Comparison of ENCODE assay signal across 18 mouse cellular contexts in the genomic region with DNA sequence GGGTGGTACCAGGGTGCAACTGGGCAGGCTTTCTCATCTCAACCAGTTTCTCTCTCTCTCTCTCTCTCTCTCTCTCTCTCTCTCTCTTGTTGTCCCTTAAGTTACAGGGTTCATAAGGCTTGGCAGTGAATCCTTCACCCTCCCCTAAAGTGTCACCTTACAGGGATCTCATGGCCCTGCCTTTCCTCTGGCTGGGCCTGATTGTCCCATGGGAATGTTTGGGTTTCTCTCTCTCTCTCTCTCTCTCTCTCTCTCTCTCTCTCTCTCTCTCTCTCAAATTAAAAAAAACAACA. TPM values are rescaled to one million over a fixed set of nuclear protein-coding genes. Genes with fewer than 3 reads are reported as not detected.
DNase-seq lines count a peak whose midpoint lies in the region; ATAC-seq and TF ChIP-seq lines count a peak whose summit lies in the region.
"Had no signal": no experiment of that assay in that cellular context is flagged by ENCODE, and none has a peak within 500 bp of the region (broad histone marks: within the 10 kb centered on the region; RNA-seq: fewer than 3 reads in every experiment).

No protein-coding gene starts in this region.

- H3K27ac ChIP-seq in lung, embryonic 14.5 days (ENCODE audit: low read depth): peak overlapping the region; percentile 83
- no peak overlapping the region for H3K27ac ChIP-seq in hindbrain, embryonic 16.5 days (ENCODE audit: low read depth, low read length)
- no peak overlapping the region for H3K27ac ChIP-seq in limb, embryonic 12.5 days
- peak overlapping the region; percentile 72; the same call in 1 of the 2 replicates for H3K27ac ChIP-seq in stomach, embryonic 15.5 days
- H3K27ac ChIP-seq: embryonic facial prominence, embryonic 12.5 days had no signal

- H3K9me3 ChIP-seq in lung, embryonic 14.5 days (ENCODE audit: low read depth, low read length): no peaks in the 10 kb centered on the region
- H3K9me3 ChIP-seq in hindbrain, embryonic 16.5 days (ENCODE audit: control insufficient read depth, low read length): no peaks in the 10 kb centered on the region
- H3K9me3 ChIP-seq in limb, embryonic 12.5 days: no peaks in the 10 kb centered on the region
- H3K9me3 ChIP-seq in stomach, embryonic 15.5 days: no peaks in the 10 kb centered on the region
- H3K9me3 ChIP-seq: embryonic facial prominence, embryonic 12.5 days had no signal

- H3K4me2 ChIP-seq in lung, embryonic 14.5 days: peak overlapping the region; percentile 87
- H3K4me2 ChIP-seq in hindbrain, embryonic 16.5 days (ENCODE audit: low read length): peak overlapping the region; percentile 47
- H3K4me2 ChIP-seq in limb, embryonic 12.5 days: peak overlapping the region; percentile 96
- peak overlapping the region; percentile 75; the same call in 1 of the 2 replicates for H3K4me2 ChIP-seq in stomach, embryonic 15.5 days
- H3K4me2 ChIP-seq: embryonic facial prominence, embryonic 12.5 days; midbrain, embryonic 11.5 days had no signal

- DNase-seq in lung, embryonic 14.5 days: peak; percentile 50
- no peak for DNase-seq in lung, postnatal 14 days
- no peak for DNase-seq in gastrocnemius, postnatal 36 days
- DNase-seq in right cerebral cortex, adult 18-20 months: no peak
- DNase-seq: kidney, adult 8-10 months; thymus, adult 2 months had no signal

- no peak for ATAC-seq in lung, embryonic 14.5 days (ENCODE audit: insufficient read depth)
- no peak for ATAC-seq in hindbrain, embryonic 16.5 days
- ATAC-seq in limb, embryonic 12.5 days (ENCODE audit: insufficient number of reproducible peaks, insufficient read depth, low FRiP score, low TSS enrichment, low read depth): no peak
- no peak for ATAC-seq in stomach, embryonic 15.5 days (ENCODE audit: insufficient read depth, low FRiP score, low read depth)
- ATAC-seq: Patski had no signal

- no peak for TF ChIP-seq CTCF in lung, embryonic 14.5 days (IDR thresholded peaks at IDR 0.05; ENCODE audit: low read depth)

- intact Hi-C loops in gastrocnemius, postnatal 36 days (cut with DNase I): loop anchor here (5.0 kb wide), 2 partner anchors 45 to 335 kb away; partner anchors contain the start of gene Hoxa2

- H3K9ac ChIP-seq in lung, embryonic 14.5 days: peak overlapping the region; percentile 100
- no peak overlapping the region for H3K9ac ChIP-seq in hindbrain, embryonic 16.5 days (ENCODE audit: low read depth, low read length)
- peak overlapping the region; percentile 50; the same call in 1 of the 2 replicates for H3K9ac ChIP-seq in limb, embryonic 12.5 days (replicated peaks)
- no peak overlapping the region for H3K9ac ChIP-seq in stomach, embryonic 15.5 days
- H3K9ac ChIP-seq: embryonic facial prominence, embryonic 12.5 days had no signal

- H3K27me3 ChIP-seq in lung, embryonic 14.5 days (ENCODE audit: insufficient read depth, low read length): peaks cover 89% of the 10 kb centered on the region
- H3K27me3 ChIP-seq in hindbrain, embryonic 16.5 days (replicated peaks; ENCODE audit: control insufficient read depth, insufficient read depth, low read length): peaks cover 48% of the 10 kb centered on the region
- H3K27me3 ChIP-seq in limb, embryonic 12.5 days: peaks cover 33% of the 10 kb centered on the region; the same call in 1 of the 2 replicates
- H3K27me3 ChIP-seq in stomach, embryonic 15.5 days (replicated peaks): peaks cover 76% of the 10 kb centered on the region
- H3K27me3 ChIP-seq: Patski had no signal

- H3K36me3 ChIP-seq in lung, embryonic 14.5 days (ENCODE audit: insufficient read depth): peaks cover 8% of the 10 kb centered on the region; the same call in 1 of the 2 replicates
- H3K36me3 ChIP-seq in hindbrain, embryonic 16.5 days (ENCODE audit: control insufficient read depth, insufficient read depth, low read length): no peaks in the 10 kb centered on the region
- H3K36me3 ChIP-seq in limb, embryonic 12.5 days: peaks cover 28% of the 10 kb centered on the region
- H3K36me3 ChIP-seq in stomach, embryonic 15.5 days: no peaks in the 10 kb centered on the region
- H3K36me3 ChIP-seq: embryonic facial prominence, embryonic 12.5 days had no signal

- 0 out of 2 replicates have a peak, but pooled peaks cover 3% of the 10 kb centered on the region for H3K4me1 ChIP-seq in lung, embryonic 14.5 days (ENCODE audit: insufficient read depth)
- H3K4me1 ChIP-seq in hindbrain, embryonic 16.5 days (ENCODE audit: control insufficient read depth, insufficient read depth, low read depth, low read length): no peaks in the 10 kb centered on the region; the same call in 1 of the 2 replicates
- peaks cover 86% of the 10 kb centered on the region for H3K4me1 ChIP-seq in limb, embryonic 12.5 days (replicated peaks)
- peaks cover 20% of the 10 kb centered on the region for H3K4me1 ChIP-seq in stomach, embryonic 15.5 days

- H3K4me3 ChIP-seq in lung, embryonic 14.5 days (ENCODE audit: low read depth, low read length): peak overlapping the region; percentile 90
- H3K4me3 ChIP-seq in hindbrain, embryonic 16.5 days (ENCODE audit: low read length): no peak overlapping the region
- peak overlapping the region; percentile 79 for H3K4me3 ChIP-seq in limb, embryonic 12.5 days (replicated peaks)
- H3K4me3 ChIP-seq in stomach, embryonic 15.5 days (replicated peaks): 0 out of 2 replicates have a peak overlapping the region, but pooled peaks have one; percentile 6
- H3K4me3 ChIP-seq: embryonic facial prominence, embryonic 12.5 days had no signal

RNA-seq across cellular contexts. Expression of gene Hoxa6, which starts 0.9 kb away (rescaled TPM):
- polyA plus RNA-seq in lung, embryonic 14.5 days (2014; fragmentation: Nextera tagmentation; extraction: Ambion mirVana): 4.0 and 5.1 TPM in 2 replicates
- 9.4 and 9.9 TPM in 2 replicates for polyA plus RNA-seq in hindbrain, embryonic 16.5 days (2015; fragmentation: Nextera tagmentation; extraction: Ambion mirVana)
- 3.1 and 4.1 TPM in 2 replicates for polyA plus RNA-seq in limb, embryonic 12.5 days (2016; fragmentation: Nextera tagmentation; extraction: Ambion mirVana)
- polyA plus RNA-seq in stomach, embryonic 15.5 days (2015; fragmentation: Nextera tagmentation; extraction: Ambion mirVana): 1.7 and 1.9 TPM in 2 replicates
- 1 to 10 TPM; 1.3 to 1.8 TPM for total RNA-seq in gastrocnemius, postnatal 36 days (2021)
- total RNA-seq: layer of hippocampus, postnatal 14 days; left cerebral cortex, postnatal 36 days had no signal
- polyA plus RNA-seq: embryonic facial prominence, embryonic 12.5 days; forebrain, embryonic 11.5 days; heart, postnatal 0 days; liver, embryonic 16.5 days; midbrain, embryonic 11.5 days; spleen, adult 2 months had no signal

RNA-seq across cellular contexts. Expression of gene Hoxa5, which starts 3.2 kb away (rescaled TPM):
- polyA plus RNA-seq in lung, embryonic 14.5 days (2014; fragmentation: Nextera tagmentation; extraction: Ambion mirVana): 58.3 and 58.5 TPM in 2 replicates
- polyA plus RNA-seq in hindbrain, embryonic 16.5 days (2015; fragmentation: Nextera tagmentation; extraction: Ambion mirVana): 85.9 and 106 TPM in 2 replicates
- 8.2 and 9.2 TPM in 2 replicates for polyA plus RNA-seq in limb, embryonic 12.5 days (2016; fragmentation: Nextera tagmentation; extraction: Ambion mirVana)
- polyA plus RNA-seq in stomach, embryonic 15.5 days (2015; fragmentation: Nextera tagmentation; extraction: Ambion mirVana): 19.8 and 20.2 TPM in 2 replicates
- 1 to 10 TPM; 1.6 to 2.0 TPM for total RNA-seq in gastrocnemius, postnatal 36 days (2021)
- total RNA-seq: layer of hippocampus, postnatal 14 days; left cerebral cortex, postnatal 36 days had no signal
- polyA plus RNA-seq: forebrain, embryonic 11.5 days; midbrain, embryonic 11.5 days had no signal

RNA-seq across cellular contexts. Expression of gene Hoxa3, which starts 5.5 kb away (rescaled TPM):
- 10.3 and 11.3 TPM in 2 replicates for polyA plus RNA-seq in lung, embryonic 14.5 days (2014; fragmentation: Nextera tagmentation; extraction: Ambion mirVana)
- 12.9 and 13.9 TPM in 2 replicates for polyA plus RNA-seq in hindbrain, embryonic 16.5 days (2015; fragmentation: Nextera tagmentation; extraction: Ambion mirVana)
- 7.7 and 7.9 TPM in 2 replicates for polyA plus RNA-seq in limb, embryonic 12.5 days (2016; fragmentation: Nextera tagmentation; extraction: Ambion mirVana)
- polyA plus RNA-seq in stomach, embryonic 15.5 days (2015; fragmentation: Nextera tagmentation; extraction: Ambion mirVana): 8.0 and 9.6 TPM in 2 replicates
- 1 to 10 TPM; 1.9 to 2.2 TPM for total RNA-seq in gastrocnemius, postnatal 36 days (2021)
- total RNA-seq: layer of hippocampus, postnatal 14 days; left cerebral cortex, postnatal 36 days had no signal
- polyA plus RNA-seq: forebrain, embryonic 11.5 days had no signal

RNA-seq across cellular contexts. Expression of gene Gm28308, which starts 5.5 kb away (rescaled TPM):
- polyA plus RNA-seq in lung, embryonic 14.5 days (2014; fragmentation: Nextera tagmentation; extraction: Ambion mirVana): not detected in 2 replicates
- not detected in 2 replicates for polyA plus RNA-seq in hindbrain, embryonic 16.5 days (2015; fragmentation: Nextera tagmentation; extraction: Ambion mirVana)
- 2.1 TPM in 1 of 2 replicates, not detected in the other for polyA plus RNA-seq in limb, embryonic 12.5 days (2016; fragmentation: Nextera tagmentation; extraction: Ambion mirVana)
- polyA plus RNA-seq in stomach, embryonic 15.5 days (2015; fragmentation: Nextera tagmentation; extraction: Ambion mirVana): not detected in 2 replicates
- total RNA-seq in gastrocnemius, postnatal 36 days (2021): under 1 TPM in 1 of 2 experiments, not detected in 1; 0.71 TPM
- total RNA-seq: layer of hippocampus, postnatal 14 days; left cerebral cortex, postnatal 36 days had no signal
- polyA plus RNA-seq: embryonic facial prominence, embryonic 12.5 days; forebrain, embryonic 11.5 days; heart, postnatal 0 days; liver, embryonic 16.5 days; midbrain, embryonic 11.5 days; spleen, adult 2 months had no signal

RNA-seq across cellular contexts. Expression of gene Hoxa7, which starts 14.0 kb away (rescaled TPM):
- 5.8 and 7.4 TPM in 2 replicates for polyA plus RNA-seq in lung, embryonic 14.5 days (2014; fragmentation: Nextera tagmentation; extraction: Ambion mirVana)
- 9.0 and 21.1 TPM in 2 replicates for polyA plus RNA-seq in hindbrain, embryonic 16.5 days (2015; fragmentation: Nextera tagmentation; extraction: Ambion mirVana)
- polyA plus RNA-seq in limb, embryonic 12.5 days (2016; fragmentation: Nextera tagmentation; extraction: Ambion mirVana): 11.7 and 13.8 TPM in 2 replicates
- 7.6 and 12.1 TPM in 2 replicates for polyA plus RNA-seq in stomach, embryonic 15.5 days (2015; fragmentation: Nextera tagmentation; extraction: Ambion mirVana)
- 1 to 10 TPM; 3.7 to 4.0 TPM for total RNA-seq in gastrocnemius, postnatal 36 days (2021)
- total RNA-seq: left cerebral cortex, postnatal 36 days had no signal
- polyA plus RNA-seq: forebrain, embryonic 11.5 days; midbrain, embryonic 11.5 days had no signal

Comparison
In these comparisons a context has a peak if more than half of its experiments do, and no peak if none do; other contexts are left out.
1. H3K27ac ChIP-seq: peak in lung, embryonic 14.5 days (single experiment) and stomach, embryonic 15.5 days (single experiment); none in hindbrain, embryonic 16.5 days (single experiment) and limb, embryonic 12.5 days (single experiment).
2. H3K9ac ChIP-seq: peak in lung, embryonic 14.5 days (single experiment) and limb, embryonic 12.5 days (single experiment); none in hindbrain, embryonic 16.5 days (single experiment) and stomach, embryonic 15.5 days (single experiment).
3. Peak in every context shown above with its lines, with median percentiles within 50 percentile points of each other: H3K4me2 ChIP-seq.